Mouse (Mus musculus) CH12.LX (cell line): ENCODE results near the gene Gprin3.

Experiments
- BHLHE40 ChIP-seq: IDR thresholded peaks from 2 replicates; pipeline ENCODE4 v1.6.1; 2011; ENCODE audit warnings: mild to moderate bottlenecking, low read depth, low read length, improper control_type of control experiment
- CHD2 ChIP-seq: IDR thresholded peaks from 2 replicates; pipeline ENCODE4 v1.6.1; 2011; ENCODE audit warnings: low read length, improper control_type of control experiment
- CTCF ChIP-seq, 2 experiments: IDR thresholded peaks in 1 of 2; conservative IDR thresholded peaks in 1 of 2; 2 replicates each; pipeline ENCODE4 v1.5.1; 2011 to 2012; ENCODE audit warnings: low read depth in 2 of 2, low read length in 2 of 2, improper control_type of control experiment in 1 of 2, inconsistent platforms in 1 of 2, mild to moderate bottlenecking in 1 of 2, moderate library complexity in 1 of 2
- E2F4 ChIP-seq: IDR thresholded peaks from 2 replicates; pipeline ENCODE4 v1.6.1; 2011; ENCODE audit warnings: low read depth, low read length, improper control_type of control experiment; ENCODE audit not compliant: insufficient replicate concordance
- EP300 ChIP-seq: IDR thresholded peaks from 2 replicates; pipeline ENCODE4 v1.6.1; 2011; ENCODE audit warnings: low read length, improper control_type of control experiment
- ETS1 ChIP-seq: conservative IDR thresholded peaks from 2 replicates; pipeline ENCODE4 v1.6.1; 2012; ENCODE audit warnings: low read depth, mild to moderate bottlenecking, inconsistent platforms, low read length, improper control_type of control experiment, moderate library complexity
- GABPA ChIP-seq: IDR thresholded peaks from 2 replicates; pipeline ENCODE4 v1.6.1; 2012; ENCODE audit warnings: low read depth, low read length, improper control_type of control experiment, inconsistent platforms; ENCODE audit not compliant: insufficient replicate concordance
- JUND ChIP-seq: conservative IDR thresholded peaks from 2 replicates; pipeline ENCODE4 v1.6.1; 2011; ENCODE audit warnings: low read depth, low read length, improper control_type of control experiment
- KAT2A ChIP-seq: IDR thresholded peaks from 2 replicates; pipeline ENCODE4 v1.6.1; 2012; ENCODE audit warnings: low read length, improper control_type of control experiment, inconsistent platforms; ENCODE audit not compliant: insufficient replicate concordance
- MAX ChIP-seq: IDR thresholded peaks from 2 replicates; pipeline ENCODE4 v1.6.1; 2011; ENCODE audit warnings: low read length, improper control_type of control experiment
- NELFE ChIP-seq: IDR thresholded peaks from 2 replicates; pipeline ENCODE4 v1.6.1; 2011; ENCODE audit warnings: low read depth, low read length, improper control_type of control experiment
- POLR2A ChIP-seq: IDR thresholded peaks from 2 replicates; pipeline ENCODE4 v1.6.1; 2011; ENCODE audit warnings: low read depth, mild to moderate bottlenecking, improper control_type of control experiment, low read length
- TBP ChIP-seq: conservative IDR thresholded peaks from 2 replicates; pipeline ENCODE4 v1.6.1; 2011; ENCODE audit warnings: low read depth, low read length, improper control_type of control experiment
- UBTF ChIP-seq: IDR thresholded peaks from 2 replicates; pipeline ENCODE4 v1.6.1; 2012; ENCODE audit warnings: low read depth, mild to moderate bottlenecking, inconsistent platforms, low read length, improper control_type of control experiment, moderate library complexity

- TF ChIP-seq CTCF (conservative IDR thresholded peaks at IDR 0.05 in 1 of 2, IDR thresholded peaks at IDR 0.05 in 1 of 2; ENCODE audit: low read depth in 2 of 2, low read length in 2 of 2) (no peak), TBP (no peak), POLR2A (no peak), JUND (no peak), KAT2A (no peak), EP300 (no peak), GABPA (no peak), BHLHE40 (no peak), MAX (no peak), NELFE (no peak), CHD2 (no peak), UBTF (no peak), E2F4 (no peak), ETS1 (no peak)
Measured at GRCm38 (mm10) chr6:59424871-59425740, 988 bp downstream of the Gprin3 start.
